31 mouse cellular contexts compared by ENCODE assay signal in the genomic region with DNA sequence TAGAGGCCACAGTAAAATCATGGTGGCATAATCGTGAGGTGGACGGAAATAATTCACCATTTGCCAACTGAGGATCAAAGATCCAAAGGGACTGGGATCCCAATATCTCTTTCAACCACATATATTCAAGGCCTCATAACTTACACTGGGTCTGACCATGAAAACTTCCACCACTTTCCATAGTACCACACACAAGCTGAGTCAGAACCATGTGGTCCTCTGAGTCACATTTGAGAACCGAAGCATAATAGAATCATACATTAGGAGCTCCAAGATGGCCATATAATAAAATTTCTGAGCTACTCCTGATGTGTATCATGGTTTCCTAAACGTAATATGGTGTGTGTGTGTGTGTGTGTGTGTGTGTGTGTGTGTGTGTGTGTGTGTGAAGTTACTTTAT. TPM values are rescaled to one million over a fixed set of nuclear protein-coding genes. Genes with fewer than 3 reads are reported as not detected.
"Had no signal": no experiment of that assay in that cellular context is flagged by ENCODE, and none has a peak within 500 bp of the region (broad histone marks: within the 10 kb centered on the region; RNA-seq: fewer than 3 reads in every experiment).

No protein-coding gene starts in this region.

- H3K4me3 ChIP-seq: heart, embryonic 13.5 days; heart, embryonic 15.5 days; hindbrain, embryonic 10.5 days; hindbrain, embryonic 12.5 days; hindbrain, embryonic 13.5 days; hindbrain, embryonic 15.5 days; intestine, embryonic 15.5 days; kidney, embryonic 15.5 days; layer of hippocampus, adult 2 months; left cerebral cortex, adult 2 months had no signal

- H3K4me1 ChIP-seq: heart, embryonic 13.5 days; heart, embryonic 15.5 days; hindbrain, embryonic 10.5 days; hindbrain, embryonic 12.5 days; hindbrain, embryonic 13.5 days; hindbrain, embryonic 15.5 days; intestine, embryonic 15.5 days; kidney, embryonic 15.5 days had no signal

- DNase-seq: heart, postnatal 10 days; heart, postnatal 14 days; heart, postnatal 36 days; heart, postnatal 4 days; kidney, adult 11 months; kidney, adult 18-20 months; kidney, adult 2 months; kidney, adult 8-10 months; kidney, adult 9 months; kidney, postnatal 10 days; kidney, postnatal 14 days; kidney, postnatal 25 days; kidney, postnatal 36 days; kidney, postnatal 4 days; layer of hippocampus, adult 9-11 months; layer of hippocampus, postnatal 36 days had no signal

- H3K27ac ChIP-seq: heart, embryonic 13.5 days; heart, embryonic 15.5 days; hindbrain, embryonic 10.5 days; hindbrain, embryonic 12.5 days; hindbrain, embryonic 13.5 days; hindbrain, embryonic 14.5 days; hindbrain, embryonic 15.5 days; hindbrain, postnatal 0 days; intestine, embryonic 15.5 days; kidney, embryonic 15.5 days; kidney, postnatal 0 days; layer of hippocampus, adult 2 months; left cerebral cortex, adult 2 months had no signal

RNA-seq across cellular contexts. Expression of gene Nap1l2, which starts 28.8 kb away (rescaled TPM):
- polyA plus RNA-seq: inflammation-experienced regulatory T-cells, adult 6 months; kidney, adult 2 months; large intestine, adult 2 months had no signal
